Mouse (Mus musculus): Measurements from ENCODE around the gene Mapkap1. TPM values are rescaled to one million over a fixed set of nuclear protein-coding genes. Genes with fewer than 3 reads are reported as not detected.

The Mapkap1 gene
- polyA plus RNA-seq, 1 experiment from 2014 or later: 99.7 TPM

DNA sequence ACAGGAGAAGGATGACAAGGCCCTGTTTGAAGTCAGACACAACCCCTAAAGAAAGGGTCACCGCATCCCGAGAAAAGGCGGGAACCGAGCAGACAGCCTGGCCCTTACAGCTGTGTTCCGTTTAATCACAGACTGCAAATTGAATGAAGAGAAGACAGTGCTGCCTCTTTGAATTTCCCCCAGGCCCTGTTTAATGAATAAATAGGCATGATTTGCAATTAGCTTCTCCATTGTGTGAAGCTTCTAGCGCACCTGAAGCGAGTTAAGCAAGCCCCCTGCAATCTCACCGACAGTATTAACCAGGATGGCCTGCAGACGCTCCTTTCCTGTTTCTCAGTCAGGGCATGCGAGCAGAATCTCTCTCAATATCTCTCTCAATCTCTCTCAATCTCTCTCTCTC is 261.2 kb downstream of the Mapkap1 start:
- H3K4me3 ChIP-seq (ENCODE audit: low read length): no peak overlapping the region
- H3K9me3 ChIP-seq (ENCODE audit: control insufficient read depth, low read length): no peaks in the 10 kb centered on the region
- no peak overlapping the region for H3K27ac ChIP-seq (ENCODE audit: low read depth, low read length)
- H3K9ac ChIP-seq (ENCODE audit: low read depth, low read length): no peak overlapping the region
- H3K36me3 ChIP-seq (ENCODE audit: control insufficient read depth, insufficient read depth, low read length): no peaks in the 10 kb centered on the region
- no peaks in the 10 kb centered on the region for H3K4me1 ChIP-seq (ENCODE audit: control insufficient read depth, insufficient read depth, low read length)
- H3K27me3 ChIP-seq (ENCODE audit: control insufficient read depth, insufficient read depth, low read length): no peaks in the 10 kb centered on the region
- 37% methylated on average over 10 of the region's 10 CpGs for WGBS
- no peak for ATAC-seq (ENCODE audit: low FRiP score, low TSS enrichment)
- H3K4me2 ChIP-seq (replicated peaks; ENCODE audit: low read depth, low read length): no peak overlapping the region

DNA sequence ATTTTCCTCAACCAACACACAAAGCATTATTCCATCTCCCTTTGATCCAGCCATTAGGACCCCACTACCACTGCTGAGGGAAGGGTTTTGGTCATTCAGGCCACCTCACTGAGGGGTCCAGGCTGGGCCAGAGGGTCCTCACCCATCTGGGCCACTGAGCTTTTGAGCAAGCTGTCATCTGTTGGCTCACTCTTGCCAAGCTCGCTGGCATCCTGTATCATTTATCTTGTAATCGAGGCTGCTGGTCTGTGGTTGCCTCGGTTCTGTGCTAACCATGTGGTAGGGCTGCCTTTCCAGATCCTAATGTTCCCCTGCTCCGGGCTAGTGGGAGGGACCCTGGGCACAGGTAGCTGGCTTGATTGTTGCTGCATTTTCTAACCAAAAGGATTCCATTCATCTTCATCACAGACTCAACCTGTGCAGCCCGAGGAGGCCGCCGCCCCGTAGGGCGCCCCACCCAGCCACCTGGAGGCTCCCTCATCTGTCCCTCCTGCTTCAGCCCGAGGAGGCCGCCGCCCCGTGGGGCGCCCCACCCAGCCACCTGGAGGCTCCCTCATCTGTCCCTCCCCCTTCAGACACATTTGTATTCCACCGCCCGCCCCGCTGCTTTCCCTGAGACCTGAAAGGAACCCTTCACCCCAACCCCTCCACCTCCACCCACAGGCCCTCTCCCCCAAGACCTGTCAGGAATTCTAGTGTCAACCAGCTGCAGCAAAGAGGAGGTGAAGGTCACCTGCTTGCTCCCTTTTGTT is 262.0 kb downstream of the Mapkap1 start:
- no peak for ATAC-seq (ENCODE audit: low FRiP score, low TSS enrichment)
- Histone ChIP-seq H3K9me3 (ENCODE audit: control insufficient read depth, low read length) (no peaks in the 10 kb centered on the region), H3K4me3 (ENCODE audit: low read length) (no peak overlapping the region), H3K4me2 (replicated peaks; ENCODE audit: low read depth, low read length) (no peak overlapping the region), H3K9ac (ENCODE audit: low read depth, low read length) (no peak overlapping the region), H3K27ac (ENCODE audit: low read depth, low read length) (no peak overlapping the region), H3K4me1 (ENCODE audit: control insufficient read depth, insufficient read depth, low read length) (no peaks in the 10 kb centered on the region), H3K36me3 (ENCODE audit: control insufficient read depth, insufficient read depth, low read length) (no peaks in the 10 kb centered on the region), H3K27me3 (ENCODE audit: control insufficient read depth, insufficient read depth, low read length) (no peaks in the 10 kb centered on the region)
- 44% methylated on average over 17 of the region's 17 CpGs for WGBS

DNA sequence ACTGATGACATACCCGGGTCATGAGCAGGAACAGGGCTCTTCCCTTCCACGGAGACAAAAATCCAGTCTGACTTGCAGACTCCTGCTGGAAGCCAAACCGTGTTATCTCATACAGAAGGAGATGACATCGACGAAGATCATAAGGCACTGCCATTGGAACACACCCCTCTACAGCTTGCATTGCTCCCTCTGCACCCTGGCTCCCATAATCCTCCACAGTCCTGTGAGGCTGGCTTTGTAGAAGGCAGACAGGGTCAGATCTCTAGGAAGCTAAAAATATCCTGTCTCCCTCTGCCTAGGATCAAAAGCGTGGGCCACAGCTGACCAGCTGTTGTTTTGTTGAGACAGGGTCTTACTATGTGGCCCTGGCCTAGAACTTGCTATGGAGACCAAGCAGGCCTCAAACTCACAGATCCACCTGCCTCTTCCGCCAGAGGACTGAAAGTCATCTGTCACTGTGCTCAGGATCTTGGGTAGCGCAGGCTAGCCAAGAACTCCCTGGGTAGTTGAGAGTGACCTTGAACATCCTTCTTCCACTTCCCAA is 262.7 kb downstream of the Mapkap1 start:
- Histone ChIP-seq H3K4me2 (replicated peaks; ENCODE audit: low read depth, low read length) (no peak overlapping the region), H3K36me3 (ENCODE audit: control insufficient read depth, insufficient read depth, low read length) (no peaks in the 10 kb centered on the region), H3K4me3 (ENCODE audit: low read length) (no peak overlapping the region), H3K9me3 (ENCODE audit: control insufficient read depth, low read length) (no peaks in the 10 kb centered on the region), H3K4me1 (ENCODE audit: control insufficient read depth, insufficient read depth, low read length) (no peaks in the 10 kb centered on the region), H3K27me3 (ENCODE audit: control insufficient read depth, insufficient read depth, low read length) (no peaks in the 10 kb centered on the region), H3K27ac (ENCODE audit: low read depth, low read length) (no peak overlapping the region), H3K9ac (ENCODE audit: low read depth, low read length) (no peak overlapping the region)
- 56% methylated on average over 8 of the region's 8 CpGs for WGBS
- no peak for ATAC-seq (ENCODE audit: low FRiP score, low TSS enrichment)

DNA sequence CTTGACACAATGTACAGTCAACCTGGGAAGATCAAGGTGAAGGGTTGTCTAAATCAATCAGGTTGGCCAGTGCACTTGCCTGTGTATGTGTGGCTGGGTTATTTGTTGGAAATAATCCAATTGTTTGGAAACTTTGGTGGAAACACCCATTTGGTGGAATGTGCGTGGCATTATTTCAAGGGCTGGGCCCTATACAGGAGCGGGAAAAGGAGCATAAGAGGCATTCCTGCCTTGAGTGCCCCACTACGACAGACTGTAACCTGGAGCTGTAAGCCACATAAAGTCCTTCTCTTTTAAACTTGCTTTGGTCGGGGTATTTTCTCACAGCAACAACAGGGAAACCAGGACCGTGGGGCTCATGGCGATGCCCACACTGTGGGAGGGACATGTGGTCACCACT is 263.9 kb downstream of the Mapkap1 start:
- Histone ChIP-seq H3K36me3 (ENCODE audit: control insufficient read depth, insufficient read depth, low read length) (peaks cover 6% of the 10 kb centered on the region; the same call in 1 of the 2 replicates), H3K9me3 (ENCODE audit: control insufficient read depth, low read length) (no peaks in the 10 kb centered on the region), H3K4me2 (replicated peaks; ENCODE audit: low read depth, low read length) (no peak overlapping the region), H3K9ac (ENCODE audit: low read depth, low read length) (no peak overlapping the region), H3K27ac (ENCODE audit: low read depth, low read length) (no peak overlapping the region), H3K4me1 (ENCODE audit: control insufficient read depth, insufficient read depth, low read length) (no peaks in the 10 kb centered on the region), H3K27me3 (ENCODE audit: control insufficient read depth, insufficient read depth, low read length) (no peaks in the 10 kb centered on the region), H3K4me3 (ENCODE audit: low read length) (no peak overlapping the region)
- ATAC-seq (ENCODE audit: low FRiP score, low TSS enrichment): no peak
- 85% methylated on average over 6 of the region's 6 CpGs for WGBS

DNA sequence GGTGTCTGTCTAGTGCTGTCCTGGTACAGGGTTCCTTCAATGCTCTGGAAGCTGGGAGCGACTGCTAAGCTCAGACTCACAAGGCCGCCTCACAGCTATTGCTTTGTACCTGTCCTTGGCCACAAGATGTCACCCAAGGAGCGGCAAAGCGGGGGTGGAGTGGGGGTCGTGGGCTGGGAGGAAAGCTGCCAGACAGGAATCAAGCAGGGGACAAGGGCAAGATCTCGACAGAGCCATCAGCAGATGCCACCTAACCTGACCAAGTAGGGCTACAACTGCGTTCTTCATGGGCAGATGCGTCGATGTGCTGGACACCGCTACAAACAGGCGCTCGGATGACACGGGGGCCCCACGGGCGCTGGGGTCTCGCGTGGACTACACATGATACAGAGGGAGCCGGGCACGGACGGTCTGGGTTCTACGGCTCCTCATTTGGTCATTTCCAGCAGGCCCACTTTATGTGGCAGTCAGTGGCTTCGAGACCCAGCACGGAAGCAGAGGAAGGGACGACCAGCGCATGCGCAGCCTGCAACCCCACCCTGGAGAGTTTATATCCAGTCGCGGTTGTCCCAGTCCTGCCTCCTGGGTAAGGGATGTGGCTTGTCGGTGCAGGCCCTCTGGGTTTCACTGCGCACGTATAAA is 264.9 kb downstream of the Mapkap1 start:
- Histone ChIP-seq H3K9me3 (ENCODE audit: control insufficient read depth, low read length) (no peaks in the 10 kb centered on the region), H3K27me3 (ENCODE audit: control insufficient read depth, insufficient read depth, low read length) (no peaks in the 10 kb centered on the region), H3K36me3 (ENCODE audit: control insufficient read depth, insufficient read depth, low read length) (peaks cover 16% of the 10 kb centered on the region; the same call in 1 of the 2 replicates), H3K27ac (ENCODE audit: low read depth, low read length) (no peak overlapping the region), H3K4me3 (ENCODE audit: low read length) (peak overlapping the region; percentile 43), H3K4me1 (ENCODE audit: control insufficient read depth, insufficient read depth, low read length) (no peaks in the 10 kb centered on the region), H3K4me2 (replicated peaks; ENCODE audit: low read depth, low read length) (peak overlapping the region; percentile 55), H3K9ac (ENCODE audit: low read depth, low read length) (peak overlapping the region; percentile 56; the same call in 1 of the 2 replicates)
- ATAC-seq (ENCODE audit: low FRiP score, low TSS enrichment): peak; percentile 66
- 31% methylated on average over 31 of the region's 31 CpGs for WGBS

DNA sequence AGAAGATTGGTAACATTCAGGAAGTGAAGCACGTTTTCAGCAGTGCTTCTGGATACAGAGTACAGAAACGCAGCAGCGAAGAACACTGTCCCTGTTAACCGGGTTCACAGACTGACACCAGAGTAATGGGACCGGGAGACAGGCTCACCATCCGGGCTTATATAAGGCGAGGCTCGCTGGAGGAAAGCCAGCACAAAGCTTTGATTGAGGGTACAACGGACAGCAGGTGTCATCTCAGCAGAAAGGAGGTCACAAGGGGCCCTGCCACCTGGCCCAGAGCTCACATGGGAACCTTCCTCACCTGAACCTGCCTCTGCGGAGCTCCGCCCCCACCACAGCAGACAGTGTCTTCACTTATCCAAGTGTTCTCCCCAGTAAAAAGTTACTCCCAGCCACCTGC is 267.3 kb downstream of the Mapkap1 start:
- Histone ChIP-seq H3K4me1 (ENCODE audit: control insufficient read depth, insufficient read depth, low read length) (no peaks in the 10 kb centered on the region), H3K27me3 (ENCODE audit: control insufficient read depth, insufficient read depth, low read length) (no peaks in the 10 kb centered on the region), H3K36me3 (ENCODE audit: control insufficient read depth, insufficient read depth, low read length) (peaks cover 39% of the 10 kb centered on the region), H3K4me2 (replicated peaks; ENCODE audit: low read depth, low read length) (no peak overlapping the region), H3K27ac (ENCODE audit: low read depth, low read length) (no peak overlapping the region), H3K9me3 (ENCODE audit: control insufficient read depth, low read length) (no peaks in the 10 kb centered on the region), H3K4me3 (ENCODE audit: low read length) (no peak overlapping the region), H3K9ac (ENCODE audit: low read depth, low read length) (no peak overlapping the region)
- WGBS: 90% methylated on average over 11 of the region's 11 CpGs
- ATAC-seq (ENCODE audit: low FRiP score, low TSS enrichment): no peak

Other genes with a start within 250 kb of the Mapkap1 start
- 28.9 and 34.7 TPM in 2 replicates for gene Pbx3, start 33.6 kb upstream of the Mapkap1 start, polyA plus RNA-seq (2014; fragmentation: Nextera tagmentation; extraction: Ambion mirVana)